ENCODE assay signal across 8 mouse cellular contexts in genomic region chr17:73804592-73805271, GRCm38 (mm10). TPM values are rescaled to one million over a fixed set of nuclear protein-coding genes. Genes with fewer than 3 reads are reported as not detected.
A peak's percentile ranks its signal among the peaks of the same experiment; 100 is the strongest.
DNase-seq lines count a peak whose midpoint lies in the region; ATAC-seq lines count a peak whose summit lies in the region.

No protein-coding gene starts in this region.

- peak overlapping the region; percentile 81 for H3K27ac ChIP-seq in hindbrain, embryonic 16.5 days (ENCODE audit: low read depth, low read length)

- H3K9ac ChIP-seq in hindbrain, embryonic 16.5 days (ENCODE audit: low read depth, low read length): peak overlapping the region; percentile 65

- ATAC-seq in hindbrain, embryonic 16.5 days: peak; percentile 98

- no peaks in the 10 kb centered on the region for H3K9me3 ChIP-seq in hindbrain, embryonic 16.5 days (ENCODE audit: control insufficient read depth, low read length)

- peaks cover 6% of the 10 kb centered on the region for H3K4me1 ChIP-seq in hindbrain, embryonic 16.5 days (ENCODE audit: control insufficient read depth, insufficient read depth, low read depth, low read length)

- no peaks in the 10 kb centered on the region for H3K36me3 ChIP-seq in hindbrain, embryonic 16.5 days (ENCODE audit: control insufficient read depth, insufficient read depth, low read length)

- under 1% methylated on average over 45 of the region's 45 CpGs for WGBS in hindbrain, embryonic 16.5 days

- peak overlapping the region; percentile 55 for H3K4me3 ChIP-seq in hindbrain, embryonic 16.5 days (ENCODE audit: low read length)

- H3K27me3 ChIP-seq in hindbrain, embryonic 16.5 days (replicated peaks; ENCODE audit: control insufficient read depth, insufficient read depth, low read length): no peaks in the 10 kb centered on the region

- H3K4me2 ChIP-seq in hindbrain, embryonic 16.5 days (ENCODE audit: low read length): peak overlapping the region; percentile 71

- peak; percentile 95 for DNase-seq in R1 (ENCODE audit: low read depth, low spot score)
- DNase-seq in cerebellum, postnatal 14 days: peak; percentile 94 to 95
- DNase-seq in gastrocnemius, adult 18-20 months (ENCODE audit: low spot score): peak; percentile 91
- peak; percentile 94 for DNase-seq in left cerebral cortex, adult 11 months (ENCODE audit: low spot score)
- DNase-seq in lung, postnatal 36 days: peak; percentile 91
- DNase-seq in retina, postnatal 7 days (ENCODE audit: low read depth, low spot score): peak; percentile 85
- peak; percentile 69 to 81 for DNase-seq in urinary bladder, adult 18-20 months (ENCODE audit: low spot score in 2 of 2)

RNA-seq across cellular contexts. Expression of gene Ehd3, which starts 0.8 kb away (rescaled TPM):
- 1 to 10 TPM; 5.9 to 6.3 TPM for total RNA-seq in gastrocnemius, adult 18-20 months (2021)
- 26.5 and 29.8 TPM in 2 replicates for polyA plus RNA-seq in hindbrain, embryonic 16.5 days (2015; fragmentation: Nextera tagmentation; extraction: Ambion mirVana)

Comparison
In these comparisons a context has a peak if more than half of its experiments do, and no peak if none do; other contexts are left out.
1. Peak in every context shown above with its lines: DNase-seq, ATAC-seq, H3K4me3 ChIP-seq and H3K27ac ChIP-seq.